Mouse (Mus musculus) 416B (cell line): Measurements from ENCODE around the gene Prss8.

Experiments used
- DNase-seq: peaks from one replicate; pipeline ENCODE4 v3.0.0; 2011; ENCODE audit warnings: low read depth

Gene Prss8

DNA sequence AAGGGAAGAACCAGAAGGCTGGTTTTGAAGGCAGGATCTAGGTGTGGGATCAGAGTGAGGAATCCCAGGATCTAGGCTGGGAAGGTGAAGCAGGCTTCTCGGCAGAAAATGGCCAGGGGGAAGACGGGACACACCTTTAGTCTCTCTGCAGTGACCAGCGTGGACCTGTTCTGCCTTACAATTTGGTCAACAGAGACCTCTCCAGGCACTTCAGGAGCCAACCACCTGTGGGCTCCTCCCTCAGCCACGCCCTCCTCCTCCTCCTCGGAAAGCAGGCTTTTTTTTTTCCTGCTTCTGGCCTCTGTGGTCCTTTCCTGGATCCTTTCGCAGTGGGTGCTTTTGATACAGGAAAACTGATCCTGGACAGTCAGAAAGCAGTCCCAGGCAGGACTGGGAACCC, at the start of gene Prss8:
Gene Prss8 (minus strand): TSS at position 182 of the 400 bp plus-strand sequence.
- no peak for DNase-seq

GRCm38 (mm10) chr7:127978856-127979255, 49.0 kb upstream of the Prss8 start:
- DNase-seq, result no peak

DNA sequence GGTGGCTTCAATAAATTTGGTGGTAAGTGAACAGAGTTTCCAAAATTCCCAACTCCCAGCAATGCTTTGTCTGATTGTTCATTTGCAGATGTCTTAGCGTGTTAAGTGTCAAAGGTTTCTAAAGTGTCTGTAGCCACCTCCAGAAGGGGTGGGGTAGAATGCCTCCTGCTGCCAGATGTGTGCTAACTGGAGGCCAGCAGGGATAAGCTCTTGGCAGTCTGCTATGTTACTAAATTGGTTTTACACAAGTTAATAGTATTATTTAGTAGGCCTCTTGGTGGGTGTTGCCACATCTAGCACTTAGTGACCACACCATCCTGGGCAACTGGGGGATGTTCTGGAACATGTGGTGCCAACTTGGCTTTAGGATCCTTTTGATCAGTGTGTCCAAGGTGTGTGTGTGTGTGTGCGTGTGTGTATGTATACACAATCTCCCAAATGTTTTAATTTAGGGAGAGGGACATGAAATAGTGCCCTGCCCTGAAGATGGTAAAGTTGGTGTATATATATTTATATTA, 44.6 kb upstream of the Prss8 start:
- DNase-seq, result no peak

GRCm38 (mm10) chr7:127967922-127968828, 38.3 kb upstream of the Prss8 start:
- peak; percentile 81 for DNase-seq

DNA sequence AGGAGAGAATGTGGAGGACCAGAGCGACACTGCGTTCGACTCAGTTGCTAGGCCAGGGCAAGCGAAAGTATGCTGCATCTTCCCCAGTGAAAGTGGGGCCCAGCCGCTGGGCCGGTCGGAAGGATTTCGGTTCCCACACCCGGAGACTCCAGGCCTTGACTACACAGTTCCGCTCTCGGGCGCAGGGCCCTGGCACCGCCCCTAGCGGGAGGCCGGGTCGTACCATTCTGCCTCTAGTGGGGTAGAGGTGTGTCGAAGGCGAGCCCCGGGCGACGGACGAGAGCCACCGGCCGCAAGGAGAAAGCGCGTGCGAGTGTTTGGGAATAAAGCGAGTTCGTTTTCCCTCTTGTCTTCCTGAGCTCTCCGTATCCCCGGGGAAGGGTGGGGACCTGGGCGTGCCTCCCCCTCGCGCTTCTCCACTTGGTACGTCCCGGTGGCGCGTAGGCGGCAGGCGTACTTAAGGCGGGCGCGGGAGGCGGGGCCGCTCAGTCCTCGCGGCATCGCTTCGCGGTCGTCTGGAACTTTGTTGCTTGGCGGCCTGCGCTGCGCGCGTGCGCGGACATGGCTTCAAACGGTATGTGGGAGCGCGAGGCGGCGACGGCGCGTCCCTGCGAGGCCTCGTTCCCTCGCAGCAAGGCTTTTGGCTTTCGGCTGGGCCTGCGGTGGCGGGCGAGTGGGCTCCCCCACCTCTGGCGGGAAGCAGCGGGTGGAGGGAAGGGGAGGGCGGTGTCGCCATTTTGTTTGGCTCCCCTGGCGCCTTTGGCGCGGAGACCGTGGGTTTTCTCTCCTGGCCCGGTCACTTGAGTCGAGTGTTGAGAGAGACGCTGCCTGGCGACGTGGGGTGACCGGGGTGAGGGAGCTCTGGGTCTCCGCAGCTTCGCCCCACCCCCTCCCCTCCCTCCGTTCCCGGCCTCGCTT, 37.4 kb upstream of the Prss8 start, which contains the start of gene Fus:
Gene Fus (plus strand): TSS at position 454 of the 918 bp plus-strand sequence.
- DNase-seq, result peak; percentile 96

DNA sequence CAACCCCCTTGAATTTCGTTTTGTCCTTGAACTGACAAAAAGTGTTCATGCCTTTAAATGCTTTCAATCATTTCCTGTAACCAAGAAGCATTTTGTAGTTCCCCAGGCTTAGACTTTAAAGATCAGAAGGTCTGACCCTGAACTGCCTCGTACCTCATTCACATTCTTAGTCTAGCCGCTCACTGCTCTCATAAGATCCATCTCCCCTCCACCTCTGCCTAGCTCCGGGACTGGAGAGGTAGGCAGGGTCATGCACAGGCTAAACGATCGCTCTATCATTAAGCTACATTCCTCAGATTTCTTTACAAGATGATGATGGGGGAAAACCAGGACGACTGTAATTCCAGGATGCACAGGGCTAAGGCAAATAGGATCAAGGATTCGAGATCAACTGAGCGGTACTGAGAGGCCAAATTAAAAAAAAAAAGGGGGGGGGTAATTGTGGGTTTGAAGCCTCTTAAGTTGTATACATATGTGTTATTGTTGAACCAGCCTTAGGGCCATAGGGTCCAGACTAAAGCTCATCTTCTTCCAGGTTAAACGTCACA, 36.5 kb upstream of the Prss8 start:
- no peak for DNase-seq

GRCm38 (mm10) chr7:127959364-127959763, 29.5 kb upstream of the Prss8 start:
- DNase-seq, result no peak

GRCm38 (mm10) chr7:127952864-127953581, 23.1 kb upstream of the Prss8 start:
- DNase-seq, result no peak

GRCm38 (mm10) chr7:127946470-127947023, 16.6 kb upstream of the Prss8 start, which contains the start of gene Prss36:
Prss36 (minus strand) TSS chr7:127946725.
- no peak for DNase-seq

- no peak for DNase-seq
These were observed 14.7 kb upstream of the Prss8 start for GRCm38 (mm10) chr7:127944614-127945013.

- DNase-seq, result peak; percentile 65
These were observed 12.2 kb upstream of the Prss8 start for GRCm38 (mm10) chr7:127942097-127942496.

GRCm38 (mm10) chr7:127936216-127936884, 6.4 kb upstream of the Prss8 start:
- no peak for DNase-seq

DNA sequence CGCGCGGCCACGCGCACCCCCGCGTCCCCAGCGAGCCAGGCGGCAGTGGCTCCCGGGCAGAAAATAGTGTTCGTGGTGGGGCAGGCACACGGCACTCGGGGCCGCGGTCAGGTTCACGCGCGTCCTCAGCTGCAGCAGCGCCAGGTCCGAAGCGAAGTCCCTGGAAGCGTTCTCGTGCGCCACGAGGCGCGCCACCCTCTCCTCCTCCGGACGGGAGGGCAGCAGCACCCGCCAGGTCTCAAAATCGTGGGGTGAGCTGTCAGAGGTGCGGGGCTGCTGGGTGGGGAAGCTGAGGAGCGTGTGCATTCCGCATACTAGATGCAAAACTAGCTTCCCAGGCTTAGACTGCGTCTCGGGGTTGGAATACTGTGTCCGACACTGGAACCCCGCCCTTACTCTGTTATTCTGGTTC, 5.8 kb upstream of the Prss8 start:
- no peak for DNase-seq

- DNase-seq, result peak; percentile 97
These were observed 5.3 kb upstream of the Prss8 start for GRCm38 (mm10) chr7:127935028-127935722.

GRCm38 (mm10) chr7:127934075-127934474, 4.2 kb upstream of the Prss8 start:
- no peak for DNase-seq

DNA sequence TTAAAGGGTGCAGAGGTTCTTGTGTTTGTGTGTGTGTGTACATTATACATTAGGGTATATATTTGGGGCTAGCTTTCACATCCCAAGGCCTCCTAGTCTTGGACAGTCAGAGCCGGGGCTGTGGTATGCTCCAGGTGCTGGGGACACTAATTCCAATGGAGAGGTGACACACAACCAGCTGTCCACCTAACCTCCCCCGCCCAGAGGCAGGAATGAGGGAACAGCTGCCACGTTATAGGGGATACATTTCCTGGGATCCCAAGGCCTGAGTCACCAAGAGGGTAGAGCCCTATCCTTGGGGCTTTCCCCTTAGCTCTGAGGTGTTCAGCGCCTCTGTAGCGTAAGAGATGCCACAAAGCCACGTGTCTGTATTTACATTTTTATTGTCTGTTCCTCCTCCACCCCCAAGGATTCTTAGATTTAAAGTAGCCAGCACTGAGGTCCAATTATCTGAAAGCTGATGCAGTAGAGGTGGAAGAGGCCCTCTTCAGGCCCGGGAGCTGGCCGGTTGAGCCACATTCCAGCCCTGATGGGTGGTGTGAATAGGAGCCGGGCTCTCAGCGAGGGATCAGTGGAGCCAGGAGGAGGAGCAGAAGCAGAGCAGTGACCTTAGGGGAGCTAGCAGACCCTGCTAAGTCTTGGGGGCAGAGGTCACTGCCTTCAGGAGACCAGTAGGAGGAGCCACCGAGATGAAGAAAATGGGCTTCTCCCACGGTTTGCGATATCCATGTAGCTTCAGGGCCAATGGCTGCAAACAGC, 2.5 kb upstream of the Prss8 start:
- no peak for DNase-seq

DNA sequence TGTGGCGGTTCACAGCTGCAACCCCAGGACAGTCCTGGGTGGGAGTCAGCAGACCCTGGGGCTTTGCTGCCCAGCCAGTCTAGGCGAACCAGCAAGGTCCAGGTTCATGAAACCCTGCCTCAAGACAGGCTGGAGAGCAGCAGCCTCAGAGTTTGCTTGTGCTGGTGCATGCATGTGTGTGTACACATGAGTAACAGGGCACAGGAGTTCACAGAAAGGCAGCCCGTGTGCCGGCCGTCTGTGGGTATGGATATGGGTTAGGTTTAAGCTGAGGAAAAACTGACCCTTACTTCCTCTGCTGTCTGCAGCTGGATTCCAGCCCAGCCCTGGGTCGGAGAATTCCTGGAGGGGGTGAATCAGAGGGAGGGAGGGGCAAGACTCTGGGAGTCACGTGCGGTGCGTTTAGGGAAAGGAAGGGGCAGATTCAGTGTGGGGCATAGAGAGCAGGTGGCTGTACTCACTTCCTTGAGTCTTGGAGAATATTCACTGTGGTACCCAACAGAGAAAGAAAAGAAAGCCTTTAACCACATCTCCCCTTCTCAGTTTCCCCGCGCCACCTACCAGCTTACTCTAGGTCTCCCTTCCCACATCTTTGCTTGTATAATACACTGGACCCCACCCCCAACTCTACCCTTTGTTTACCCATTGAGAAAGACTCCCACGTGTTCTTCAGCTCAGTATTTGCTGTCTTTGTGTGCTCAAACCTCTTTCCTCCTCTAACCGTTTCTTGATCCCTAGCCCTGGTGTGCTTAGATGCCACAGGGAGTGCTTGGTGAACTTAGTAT, 1.6 kb upstream of the Prss8 start:
- peak; percentile 63 for DNase-seq

GRCm38 (mm10) chr7:127930636-127931035, 732 bp upstream of the Prss8 start:
- no peak for DNase-seq
